Mouse (Mus musculus): ENCODE measurements around the gene Rbfox1. TPM values are rescaled to one million over a fixed set of nuclear protein-coding genes. Genes with fewer than 3 reads are reported as not detected.

Gene Rbfox1
- polyA plus RNA-seq, 1 experiment from 2014 or later, result 4.7 TPM

GRCm38 (mm10) chr16:6396676-6397409 lies 511.7 kb downstream of the Rbfox1 start:
- no peak for ATAC-seq (ENCODE audit: insufficient number of reproducible peaks, insufficient read depth, low FRiP score, low read depth)
- Histone ChIP-seq H3K9ac (ENCODE audit: low read length) (no peak overlapping the region), H3K36me3 (ENCODE audit: control insufficient read depth, insufficient read depth, low read length) (no peaks in the 10 kb centered on the region), H3K27ac (replicated peaks in 1 of 2; ENCODE audit: control insufficient read depth in 1 of 2, insufficient read depth in 1 of 2, low read depth in 2 of 2, low read length in 2 of 2) (no peak overlapping the region), H3K27me3 (ENCODE audit: control insufficient read depth, insufficient read depth, low read length) (no peaks in the 10 kb centered on the region), H3K4me1 (ENCODE audit: control insufficient read depth in 2 of 2, insufficient read depth in 2 of 2, low read length in 2 of 2) (no peaks in the 10 kb centered on the region), H3K9me3 (ENCODE audit: control insufficient read depth, low read length) (0 out of 2 replicates have a peak, but pooled peaks cover 2% of the 10 kb centered on the region), H3K4me3 (ENCODE audit: control insufficient read depth in 1 of 2, insufficient read depth in 1 of 2, low read depth in 1 of 2, low read length in 2 of 2) (no peak overlapping the region), H3K4me2 (ENCODE audit: low read length) (no peak overlapping the region)
- 51% methylated on average over 8 of the region's 8 CpGs for WGBS

GRCm38 (mm10) chr16:6397635-6398034 lies 512.5 kb downstream of the Rbfox1 start:
- whole genome bisulfite sequencing, result 95% methylated on average over 2 of the region's 2 CpGs

GRCm38 (mm10) chr16:6402816-6403215 lies 517.7 kb downstream of the Rbfox1 start:
- no peak overlapping the region for H3K4me2 ChIP-seq (ENCODE audit: low read length)
- ATAC-seq (ENCODE audit: insufficient number of reproducible peaks, insufficient read depth, low FRiP score, low read depth), result no peak
- no peak overlapping the region for H3K27ac ChIP-seq (replicated peaks in 1 of 2; ENCODE audit: control insufficient read depth in 1 of 2, insufficient read depth in 1 of 2, low read depth in 2 of 2, low read length in 2 of 2)
- H3K9ac ChIP-seq (ENCODE audit: low read length), result no peak overlapping the region
- 84% methylated on average over 3 of the region's 3 CpGs for WGBS
- no peaks in the 10 kb centered on the region for H3K4me1 ChIP-seq (ENCODE audit: control insufficient read depth in 2 of 2, insufficient read depth in 2 of 2, low read length in 2 of 2)
- H3K36me3 ChIP-seq (ENCODE audit: control insufficient read depth, insufficient read depth, low read length), result no peaks in the 10 kb centered on the region
- no peak overlapping the region for H3K4me3 ChIP-seq (ENCODE audit: control insufficient read depth in 1 of 2, insufficient read depth in 1 of 2, low read depth in 1 of 2, low read length in 2 of 2)
- no peaks in the 10 kb centered on the region for H3K9me3 ChIP-seq (ENCODE audit: control insufficient read depth, low read length)
- no peaks in the 10 kb centered on the region for H3K27me3 ChIP-seq (ENCODE audit: control insufficient read depth, insufficient read depth, low read length)

More at GRCm38 (mm10) chr16:6397635-6398034, 512.5 kb downstream of the Rbfox1 start:
- no peak overlapping the region for H3K4me2 ChIP-seq (ENCODE audit: low read length)
- H3K27me3 ChIP-seq (ENCODE audit: control insufficient read depth, insufficient read depth, low read length), result no peaks in the 10 kb centered on the region
- H3K9me3 ChIP-seq (ENCODE audit: control insufficient read depth, low read length), result 0 out of 2 replicates have a peak, but pooled peaks cover 2% of the 10 kb centered on the region
- H3K4me3 ChIP-seq (ENCODE audit: control insufficient read depth in 1 of 2, insufficient read depth in 1 of 2, low read depth in 1 of 2, low read length in 2 of 2), result no peak overlapping the region
- no peak overlapping the region for H3K27ac ChIP-seq (replicated peaks in 1 of 2; ENCODE audit: control insufficient read depth in 1 of 2, insufficient read depth in 1 of 2, low read depth in 2 of 2, low read length in 2 of 2)
- no peaks in the 10 kb centered on the region for H3K36me3 ChIP-seq (ENCODE audit: control insufficient read depth, insufficient read depth, low read length)
- no peak overlapping the region for H3K9ac ChIP-seq (ENCODE audit: low read length)
- no peaks in the 10 kb centered on the region for H3K4me1 ChIP-seq (ENCODE audit: control insufficient read depth in 2 of 2, insufficient read depth in 2 of 2, low read length in 2 of 2)
- ATAC-seq (ENCODE audit: insufficient number of reproducible peaks, insufficient read depth, low FRiP score, low read depth), result no peak

GRCm38 (mm10) chr16:6414846-6415245 lies 529.7 kb downstream of the Rbfox1 start:
- Histone ChIP-seq H3K36me3 (ENCODE audit: control insufficient read depth, insufficient read depth, low read length) (no peaks in the 10 kb centered on the region), H3K4me3 (ENCODE audit: control insufficient read depth in 1 of 2, insufficient read depth in 1 of 2, low read depth in 1 of 2, low read length in 2 of 2) (no peak overlapping the region), H3K27me3 (ENCODE audit: control insufficient read depth, insufficient read depth, low read length) (no peaks in the 10 kb centered on the region), H3K9me3 (ENCODE audit: control insufficient read depth, low read length) (no peaks in the 10 kb centered on the region), H3K27ac (replicated peaks in 1 of 2; ENCODE audit: control insufficient read depth in 1 of 2, insufficient read depth in 1 of 2, low read depth in 2 of 2, low read length in 2 of 2) (no peak overlapping the region), H3K4me1 (ENCODE audit: control insufficient read depth in 2 of 2, insufficient read depth in 2 of 2, low read length in 2 of 2) (no peaks in the 10 kb centered on the region), H3K4me2 (ENCODE audit: low read length) (no peak overlapping the region), H3K9ac (ENCODE audit: low read length) (no peak overlapping the region)
- 31% methylated on average over 2 of the region's 2 CpGs for WGBS
- no peak for ATAC-seq (ENCODE audit: insufficient number of reproducible peaks, insufficient read depth, low FRiP score, low read depth)

DNA sequence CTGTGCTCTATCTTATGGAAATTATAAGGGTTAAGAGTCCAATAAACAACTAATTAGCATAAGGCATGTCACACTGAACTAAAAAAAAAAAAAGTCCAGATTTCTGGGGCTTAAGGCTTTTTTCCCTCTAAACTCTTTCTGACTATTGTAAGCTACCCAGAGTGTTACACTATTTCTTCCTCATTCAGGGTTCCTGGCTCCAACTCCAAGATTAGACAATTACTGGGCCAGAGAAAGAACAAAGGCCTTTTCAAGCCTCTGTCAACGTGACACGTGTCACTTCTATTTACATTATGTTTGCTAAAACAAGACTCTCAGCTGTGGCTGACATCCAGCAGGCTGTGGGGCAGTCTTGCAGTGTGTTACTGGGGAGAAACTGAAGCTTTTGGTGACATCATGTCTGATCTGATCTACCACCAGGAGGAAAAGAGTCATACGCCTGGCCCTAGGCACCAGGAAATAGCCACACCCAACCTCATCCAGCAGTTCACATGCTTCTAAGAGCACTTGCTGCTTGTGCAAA lies 536.5 kb downstream of the Rbfox1 start:
- no peak overlapping the region for H3K9ac ChIP-seq (ENCODE audit: low read length)
- ATAC-seq (ENCODE audit: insufficient number of reproducible peaks, insufficient read depth, low FRiP score, low read depth), result no peak
- 60% methylated on average over 3 of the region's 3 CpGs for WGBS

GRCm38 (mm10) chr16:6423878-6424409 lies 538.8 kb downstream of the Rbfox1 start:
- WGBS, result 67% methylated on average over 4 of the region's 4 CpGs
- no peaks in the 10 kb centered on the region for H3K4me1 ChIP-seq (ENCODE audit: control insufficient read depth in 2 of 2, insufficient read depth in 2 of 2, low read length in 2 of 2)
- no peaks in the 10 kb centered on the region for H3K36me3 ChIP-seq (ENCODE audit: control insufficient read depth, insufficient read depth, low read length)
- no peak overlapping the region for H3K27ac ChIP-seq (replicated peaks in 1 of 2; ENCODE audit: control insufficient read depth in 1 of 2, insufficient read depth in 1 of 2, low read depth in 2 of 2, low read length in 2 of 2)
- H3K9me3 ChIP-seq (ENCODE audit: control insufficient read depth, low read length), result no peaks in the 10 kb centered on the region
- ATAC-seq (ENCODE audit: insufficient number of reproducible peaks, insufficient read depth, low FRiP score, low read depth), result no peak
- H3K9ac ChIP-seq (ENCODE audit: low read length), result no peak overlapping the region
- no peaks in the 10 kb centered on the region for H3K27me3 ChIP-seq (ENCODE audit: control insufficient read depth, insufficient read depth, low read length)
- H3K4me2 ChIP-seq (ENCODE audit: low read length), result no peak overlapping the region
- H3K4me3 ChIP-seq (ENCODE audit: control insufficient read depth in 1 of 2, insufficient read depth in 1 of 2, low read depth in 1 of 2, low read length in 2 of 2), result no peak overlapping the region

More for the DNA sequence above, 536.5 kb downstream of the Rbfox1 start:
- H3K4me2 ChIP-seq (ENCODE audit: low read length), result no peak overlapping the region
- H3K4me1 ChIP-seq (ENCODE audit: control insufficient read depth in 2 of 2, insufficient read depth in 2 of 2, low read length in 2 of 2), result no peaks in the 10 kb centered on the region
- H3K27me3 ChIP-seq (ENCODE audit: control insufficient read depth, insufficient read depth, low read length), result no peaks in the 10 kb centered on the region
- H3K4me3 ChIP-seq (ENCODE audit: control insufficient read depth in 1 of 2, insufficient read depth in 1 of 2, low read depth in 1 of 2, low read length in 2 of 2), result no peak overlapping the region
- no peaks in the 10 kb centered on the region for H3K9me3 ChIP-seq (ENCODE audit: control insufficient read depth, low read length)
- H3K36me3 ChIP-seq (ENCODE audit: control insufficient read depth, insufficient read depth, low read length), result no peaks in the 10 kb centered on the region
- H3K27ac ChIP-seq (replicated peaks in 1 of 2; ENCODE audit: control insufficient read depth in 1 of 2, insufficient read depth in 1 of 2, low read depth in 2 of 2, low read length in 2 of 2), result no peak overlapping the region

DNA sequence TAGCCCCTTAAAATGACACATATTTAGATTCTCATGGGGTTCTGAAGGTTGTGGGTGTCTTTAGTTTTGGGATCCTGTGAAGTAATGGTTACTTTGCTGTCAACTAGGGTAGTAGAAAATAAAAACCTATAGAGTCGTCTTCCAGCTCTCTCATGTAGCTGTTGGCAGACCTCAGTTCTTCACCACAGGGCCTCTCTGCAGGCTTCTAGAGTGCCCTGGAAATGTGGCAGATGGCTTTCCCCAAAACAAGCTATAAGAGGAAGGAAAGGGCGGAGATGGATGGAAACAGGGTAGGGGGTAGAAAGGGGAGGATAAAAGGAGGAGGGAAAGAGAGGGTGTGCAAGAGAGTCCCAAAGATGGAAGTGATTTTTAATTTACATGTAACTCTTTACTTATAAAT lies 539.6 kb downstream of the Rbfox1 start:
- Histone ChIP-seq H3K36me3 (ENCODE audit: control insufficient read depth, insufficient read depth, low read length) (no peaks in the 10 kb centered on the region), H3K9me3 (ENCODE audit: control insufficient read depth, low read length) (no peaks in the 10 kb centered on the region), H3K4me1 (ENCODE audit: control insufficient read depth in 2 of 2, insufficient read depth in 2 of 2, low read length in 2 of 2) (no peaks in the 10 kb centered on the region), H3K4me2 (ENCODE audit: low read length) (no peak overlapping the region), H3K9ac (ENCODE audit: low read length) (no peak overlapping the region), H3K4me3 (ENCODE audit: control insufficient read depth in 1 of 2, insufficient read depth in 1 of 2, low read depth in 1 of 2, low read length in 2 of 2) (no peak overlapping the region), H3K27ac (replicated peaks in 1 of 2; ENCODE audit: control insufficient read depth in 1 of 2, insufficient read depth in 1 of 2, low read depth in 2 of 2, low read length in 2 of 2) (no peak overlapping the region), H3K27me3 (ENCODE audit: control insufficient read depth, insufficient read depth, low read length) (no peaks in the 10 kb centered on the region)
- WGBS, result 82% methylated on average over 2 of the region's 2 CpGs
- ATAC-seq (ENCODE audit: insufficient number of reproducible peaks, insufficient read depth, low FRiP score, low read depth), result no peak
